Mouse (Mus musculus) kidney, embryonic 16.5 days (tissue): ENCODE results near the gene Dqx1. TPM values are rescaled to one million over a fixed set of nuclear protein-coding genes. Genes with fewer than 3 reads are reported as not detected.

Experiments
- ATAC-seq: fragments of 200-750 bp; cut with Nextera tagmentation; 2 replicates; pipeline ENCODE4 v1.8.0; 2017; ENCODE audit warnings: moderate TSS enrichment; ENCODE audit not compliant: low FRiP score, low TSS enrichment
- H3K27ac ChIP-seq: fragments of 300-500 bp; sonication (generic); 2 replicates; pipeline ENCODE4 v1.5.1; 2014; ENCODE audit warnings: low read length
- H3K27me3 ChIP-seq: fragments of 300-500 bp; sonication (generic); 2 replicates; pipeline ENCODE4 v1.6.1; 2014; ENCODE audit warnings: low read length, control low read depth, mixed read lengths; ENCODE audit not compliant: insufficient read depth
- H3K36me3 ChIP-seq: fragments of 300-500 bp; sonication (generic); 2 replicates; pipeline ENCODE4 v1.6.1; 2014; ENCODE audit warnings: low read length, control low read depth, mixed read lengths; ENCODE audit not compliant: insufficient read depth
- H3K4me1 ChIP-seq: fragments of 300-500 bp; sonication (generic); 2 replicates; pipeline ENCODE4 v1.6.1; 2014; ENCODE audit warnings: low read length, control low read depth, mixed read lengths; ENCODE audit not compliant: insufficient read depth
- H3K4me2 ChIP-seq: fragments of 300-500 bp; sonication (generic); replicated peaks from 2 replicates; pipeline ENCODE4 v1.6.1; 2014; ENCODE audit warnings: low read depth, low read length
- H3K4me3 ChIP-seq: fragments of 300-500 bp; sonication (generic); 2 replicates; pipeline ENCODE4 v1.5.1; 2014; ENCODE audit warnings: mild to moderate bottlenecking, low read length
- H3K9ac ChIP-seq: fragments of 300-500 bp; sonication (generic); replicated peaks from 2 replicates; pipeline ENCODE4 v1.6.1; 2014; ENCODE audit warnings: low read length
- H3K9me3 ChIP-seq: fragments of 300-500 bp; sonication (generic); 2 replicates; pipeline ENCODE4 v1.6.1; 2016; ENCODE audit warnings: low read length, control low read depth
- WGBS: fragments of 180-500 bp; shearing (Covaris S2); extraction: QIAGEN DNeasy Blood & Tissue Kit; methylation state at CpG from one replicate; pipeline ENCODE4 v1.1.7; 2014; 5-methylcytosine and 5-hydroxymethylcytosine counted together
- polyA plus RNA-seq: library from polyadenylated mRNA; unstranded; fragments of >200 nt; fragmentation: Nextera tagmentation; extraction: Ambion mirVana; gene quantifications from 2 replicates; pipeline ENCODE4 v1.2.1, GENCODE M21; 2015

Gene Dqx1
- polyA plus RNA-seq, 1 experiment from 2014 or later = 5.2 TPM

DNA sequence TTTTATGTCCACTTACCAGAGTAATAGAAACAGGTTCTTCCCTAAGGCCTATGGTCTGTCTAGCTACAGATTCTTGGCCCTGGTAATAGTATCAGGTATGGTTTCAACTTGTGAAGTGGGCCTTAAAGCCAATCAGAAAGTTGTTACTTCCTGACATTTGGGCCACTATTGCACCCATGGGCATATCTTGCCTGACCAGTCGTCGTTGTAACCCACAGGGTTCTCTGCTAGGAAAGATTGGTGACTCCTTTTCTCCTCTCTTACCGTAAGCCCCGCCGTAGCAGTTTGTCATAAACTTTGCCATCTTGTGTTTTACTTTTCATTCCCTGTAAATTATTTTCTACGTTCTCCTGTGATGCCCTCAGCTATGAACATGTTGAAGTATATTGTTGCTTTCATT lies 37.5 kb upstream of the Dqx1 start:
- H3K36me3 ChIP-seq = no peaks in the 10 kb centered on the region
- no peak for ATAC-seq
- 86% methylated on average over 6 of the region's 6 CpGs for WGBS
- no peak overlapping the region for H3K4me2 ChIP-seq
- H3K4me1 ChIP-seq = 0 out of 2 replicates have a peak, but pooled peaks cover 2% of the 10 kb centered on the region
- H3K9me3 ChIP-seq = no peaks in the 10 kb centered on the region
- H3K4me3 ChIP-seq = no peak overlapping the region
- H3K9ac ChIP-seq = no peak overlapping the region
- H3K27me3 ChIP-seq = no peaks in the 10 kb centered on the region
- H3K27ac ChIP-seq = no peak overlapping the region

DNA sequence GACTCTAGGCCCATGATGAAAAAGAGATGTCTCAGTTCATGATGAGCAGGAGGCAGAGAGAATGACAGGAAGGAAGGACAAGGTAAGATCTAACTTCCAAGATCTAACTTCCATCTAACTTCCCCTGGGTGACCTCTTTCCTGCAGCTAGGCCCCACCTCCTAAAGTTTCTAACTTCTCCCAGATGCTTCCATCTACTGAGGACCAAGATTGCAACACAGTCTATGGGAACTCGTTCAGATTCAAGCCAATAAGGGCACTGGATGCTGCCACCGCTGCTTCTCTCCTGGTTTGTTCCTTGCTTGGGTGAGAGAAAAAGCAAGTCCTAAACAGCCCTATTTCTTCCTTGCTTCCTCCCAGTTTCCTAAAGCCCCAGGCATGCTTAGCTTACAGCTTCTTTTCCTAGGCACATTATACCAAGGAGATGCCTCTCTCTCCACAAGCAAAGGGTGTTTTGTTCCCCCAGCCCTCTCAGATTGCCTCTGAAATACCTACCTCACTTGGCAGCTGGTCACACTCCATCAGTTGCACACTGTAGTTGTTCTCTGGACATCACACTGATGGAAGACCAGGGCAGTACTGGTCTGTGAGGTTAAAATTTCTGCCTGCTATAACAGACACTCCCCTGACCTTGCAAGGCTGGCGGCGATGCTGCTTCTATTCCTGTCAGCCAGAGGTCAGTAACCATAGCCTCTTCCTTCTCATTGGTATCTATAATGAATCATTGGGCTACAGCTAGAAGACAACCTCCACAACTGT lies 36.6 kb upstream of the Dqx1 start:
- ATAC-seq = peak; percentile 75; the same call in 1 of the 2 replicates
- Histone ChIP-seq H3K36me3 (no peaks in the 10 kb centered on the region), H3K27ac (no peak overlapping the region), H3K4me2 (no peak overlapping the region), H3K9me3 (no peaks in the 10 kb centered on the region), H3K9ac (no peak overlapping the region), H3K4me1 (0 out of 2 replicates have a peak, but pooled peaks cover 2% of the 10 kb centered on the region), H3K4me3 (no peak overlapping the region), H3K27me3 (no peaks in the 10 kb centered on the region)
- 49% methylated on average over 4 of the region's 4 CpGs for WGBS

DNA sequence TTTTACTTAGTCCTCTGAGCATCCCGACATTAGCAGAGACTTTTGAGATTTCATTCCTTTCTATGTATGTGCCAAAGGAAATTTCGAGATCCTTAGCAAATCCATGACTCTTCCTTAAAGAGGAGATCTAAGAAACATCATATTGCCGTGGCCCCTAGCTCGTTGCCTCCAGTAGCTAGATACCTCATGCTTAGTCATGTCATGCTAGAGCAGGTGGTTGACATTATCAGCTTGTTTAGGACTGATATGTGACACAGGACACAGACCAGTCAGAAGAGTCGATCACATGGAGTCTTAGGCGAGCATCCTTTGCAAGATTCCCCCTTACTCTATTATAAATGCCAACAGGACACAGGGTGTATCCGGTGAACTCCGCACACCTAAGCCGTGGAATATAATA lies 34.6 kb upstream of the Dqx1 start:
- no peaks in the 10 kb centered on the region for H3K27me3 ChIP-seq
- H3K36me3 ChIP-seq = no peaks in the 10 kb centered on the region
- H3K4me3 ChIP-seq = no peak overlapping the region
- H3K9ac ChIP-seq = no peak overlapping the region
- no peaks in the 10 kb centered on the region for H3K9me3 ChIP-seq
- 86% methylated on average over 9 of the region's 9 CpGs for WGBS
- no peak overlapping the region for H3K4me2 ChIP-seq
- ATAC-seq = no peak
- no peaks in the 10 kb centered on the region; the same call in 1 of the 2 replicates for H3K4me1 ChIP-seq
- no peak overlapping the region for H3K27ac ChIP-seq

DNA sequence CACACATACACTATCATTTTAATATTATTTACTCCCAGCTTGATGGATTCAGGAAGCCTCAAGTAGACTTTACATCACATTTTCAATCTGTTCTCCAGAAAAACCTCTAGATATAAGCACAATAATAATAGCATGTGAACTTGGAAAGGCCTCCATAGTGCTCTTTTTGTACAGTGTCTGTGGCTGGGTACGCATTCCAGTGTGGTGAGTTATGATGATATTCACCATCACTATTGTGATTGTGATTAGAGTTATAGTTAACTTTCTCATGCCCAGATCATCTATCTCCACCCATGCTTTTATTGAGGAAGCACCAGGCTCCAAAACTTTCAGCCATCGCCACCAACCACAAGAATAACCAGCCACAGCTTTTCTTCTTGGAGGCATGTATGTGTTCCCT lies 33.9 kb upstream of the Dqx1 start:
- H3K27ac ChIP-seq = no peak overlapping the region
- 95% methylated on average over 2 of the region's 2 CpGs for WGBS
- no peak overlapping the region for H3K4me3 ChIP-seq
- no peaks in the 10 kb centered on the region for H3K36me3 ChIP-seq
- ATAC-seq = no peak
- H3K9me3 ChIP-seq = no peaks in the 10 kb centered on the region
- H3K27me3 ChIP-seq = no peaks in the 10 kb centered on the region
- no peak overlapping the region for H3K9ac ChIP-seq
- no peaks in the 10 kb centered on the region; the same call in 1 of the 2 replicates for H3K4me1 ChIP-seq
- H3K4me2 ChIP-seq = no peak overlapping the region

DNA sequence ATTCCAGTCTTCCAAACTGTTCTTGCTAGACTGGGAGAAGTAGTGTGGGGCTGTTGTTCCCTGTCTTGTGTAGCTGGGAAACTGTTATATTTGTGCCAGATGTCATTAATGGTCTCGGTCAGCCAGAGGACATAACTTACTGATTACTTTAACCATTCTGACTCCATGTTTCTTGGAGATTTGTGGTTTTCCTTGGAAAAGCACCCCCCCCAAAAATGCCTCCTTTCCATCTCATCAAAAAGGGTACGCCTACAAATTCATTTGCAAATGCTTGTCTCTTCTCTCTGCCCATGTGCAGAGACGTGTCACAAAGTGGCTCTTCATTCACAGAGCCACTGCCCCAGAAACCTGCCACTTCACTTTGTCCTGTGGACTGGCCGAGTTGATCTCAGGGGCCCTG lies 33.2 kb upstream of the Dqx1 start:
- Histone ChIP-seq H3K27me3 (no peaks in the 10 kb centered on the region), H3K4me3 (no peak overlapping the region), H3K9ac (no peak overlapping the region), H3K4me2 (no peak overlapping the region), H3K36me3 (no peaks in the 10 kb centered on the region), H3K27ac (0 out of 2 replicates have a peak overlapping the region, but pooled peaks have one; percentile 6), H3K9me3 (no peaks in the 10 kb centered on the region), H3K4me1 (no peaks in the 10 kb centered on the region; the same call in 1 of the 2 replicates)
- 71% methylated on average over 4 of the region's 4 CpGs for WGBS
- no peak for ATAC-seq

DNA sequence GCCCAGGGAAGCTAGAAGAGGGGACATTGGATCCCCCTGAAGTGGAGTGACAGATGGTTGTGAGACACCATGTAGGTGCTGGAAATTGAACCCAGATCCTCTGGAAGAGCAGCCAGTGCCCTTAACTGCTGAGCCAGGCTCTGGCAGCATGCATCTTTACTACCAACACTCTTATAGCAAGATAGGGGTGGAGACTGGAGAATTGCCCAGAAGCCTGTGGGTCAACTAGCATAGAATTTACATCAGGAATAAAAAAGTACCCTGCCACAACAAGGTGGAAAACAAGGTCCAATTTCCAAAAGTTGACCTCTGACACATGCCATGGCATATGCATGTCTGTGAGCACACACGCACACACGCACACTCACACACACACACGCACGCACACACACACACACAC lies 32.4 kb upstream of the Dqx1 start:
- Histone ChIP-seq H3K4me3 (no peak overlapping the region), H3K9ac (no peak overlapping the region), H3K27me3 (no peaks in the 10 kb centered on the region), H3K9me3 (no peaks in the 10 kb centered on the region), H3K4me1 (peaks cover 4% of the 10 kb centered on the region; the same call in 1 of the 2 replicates), H3K36me3 (no peaks in the 10 kb centered on the region), H3K27ac (no peak overlapping the region), H3K4me2 (no peak overlapping the region)
- no peak for ATAC-seq
- WGBS = 92% methylated on average over 4 of the region's 4 CpGs

DNA sequence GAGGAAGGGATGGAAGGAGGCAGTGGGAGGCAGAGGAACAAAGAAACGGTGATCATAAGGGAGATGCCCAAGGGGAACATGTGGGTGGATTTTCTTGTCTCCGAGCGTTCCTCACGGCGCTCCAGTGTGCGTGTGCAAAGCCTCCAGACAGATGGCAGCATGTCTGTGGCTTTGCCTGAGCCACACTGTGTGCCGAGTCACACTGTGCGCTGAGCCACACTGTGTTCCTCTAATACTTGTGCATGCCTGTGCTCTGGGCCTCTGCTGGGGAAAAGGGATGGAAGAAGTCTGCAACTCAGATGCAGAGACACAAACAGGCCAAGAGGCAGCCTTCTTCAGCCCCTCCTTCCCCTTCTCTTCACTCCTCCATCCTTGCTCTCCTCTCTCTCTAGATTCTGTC lies 30.4 kb upstream of the Dqx1 start:
- Histone ChIP-seq H3K4me2 (no peak overlapping the region), H3K9ac (no peak overlapping the region), H3K9me3 (no peaks in the 10 kb centered on the region), H3K27me3 (peaks cover 8% of the 10 kb centered on the region; the same call in 1 of the 2 replicates), H3K4me1 (peaks cover 9% of the 10 kb centered on the region), H3K27ac (no peak overlapping the region), H3K36me3 (no peaks in the 10 kb centered on the region), H3K4me3 (no peak overlapping the region)
- 73% methylated on average over 8 of the region's 8 CpGs for WGBS
- no peak for ATAC-seq

DNA sequence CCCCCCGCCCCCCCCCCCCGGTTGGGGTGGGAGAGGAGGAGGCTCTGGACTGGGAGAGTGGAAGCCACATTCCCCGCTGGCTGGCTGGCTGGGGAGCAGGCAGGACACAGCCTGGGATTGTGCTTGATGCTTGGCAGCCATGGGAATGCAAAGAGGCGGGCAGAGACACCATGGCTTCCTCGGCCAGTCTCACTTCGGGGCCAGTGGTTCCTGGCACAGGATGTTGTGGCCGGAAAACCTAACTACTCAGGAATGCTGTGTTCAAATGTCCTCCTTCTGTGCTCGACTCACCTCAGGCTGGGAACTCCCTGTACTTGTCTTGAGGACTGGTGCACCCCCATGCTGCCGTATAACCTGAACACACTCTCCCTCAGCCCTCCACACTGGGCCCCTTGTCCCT lies 29.9 kb upstream of the Dqx1 start:
- H3K36me3 ChIP-seq = no peaks in the 10 kb centered on the region
- H3K27me3 ChIP-seq = peaks cover 8% of the 10 kb centered on the region; the same call in 1 of the 2 replicates
- H3K4me1 ChIP-seq = peaks cover 13% of the 10 kb centered on the region
- no peak for ATAC-seq
- H3K9me3 ChIP-seq = no peaks in the 10 kb centered on the region
- 49% methylated on average over 7 of the region's 9 CpGs for WGBS
- no peak overlapping the region for H3K4me3 ChIP-seq
- H3K4me2 ChIP-seq = no peak overlapping the region
- no peak overlapping the region for H3K27ac ChIP-seq
- H3K9ac ChIP-seq = no peak overlapping the region

DNA sequence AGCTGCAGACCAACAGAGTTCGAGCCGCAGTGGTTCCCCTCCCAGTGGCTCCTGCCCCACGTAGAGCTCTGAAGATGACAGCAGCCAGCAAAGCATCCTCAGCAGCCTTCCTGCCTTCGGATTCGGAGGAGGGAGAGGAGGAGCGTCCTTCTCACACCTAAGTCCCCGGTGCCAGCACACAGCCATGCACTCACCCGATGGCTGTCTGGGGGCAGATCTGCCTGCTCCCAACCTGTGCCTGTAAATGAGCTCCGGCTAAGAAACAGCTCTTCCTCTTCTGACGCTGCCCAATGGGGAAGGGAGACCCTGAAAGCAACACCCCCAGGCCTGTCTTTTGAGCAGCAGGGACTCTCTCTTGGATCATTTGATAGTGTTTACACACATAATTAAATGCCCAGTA lies 27.9 kb upstream of the Dqx1 start:
- no peaks in the 10 kb centered on the region for H3K36me3 ChIP-seq
- no peak overlapping the region for H3K9ac ChIP-seq
- WGBS = 36% methylated on average over 10 of the region's 10 CpGs
- no peak overlapping the region for H3K4me2 ChIP-seq
- H3K27ac ChIP-seq = no peak overlapping the region
- H3K9me3 ChIP-seq = no peaks in the 10 kb centered on the region
- no peak overlapping the region for H3K4me3 ChIP-seq
- H3K4me1 ChIP-seq = peaks cover 15% of the 10 kb centered on the region
- no peak for ATAC-seq
- peaks cover 8% of the 10 kb centered on the region; the same call in 1 of the 2 replicates for H3K27me3 ChIP-seq

DNA sequence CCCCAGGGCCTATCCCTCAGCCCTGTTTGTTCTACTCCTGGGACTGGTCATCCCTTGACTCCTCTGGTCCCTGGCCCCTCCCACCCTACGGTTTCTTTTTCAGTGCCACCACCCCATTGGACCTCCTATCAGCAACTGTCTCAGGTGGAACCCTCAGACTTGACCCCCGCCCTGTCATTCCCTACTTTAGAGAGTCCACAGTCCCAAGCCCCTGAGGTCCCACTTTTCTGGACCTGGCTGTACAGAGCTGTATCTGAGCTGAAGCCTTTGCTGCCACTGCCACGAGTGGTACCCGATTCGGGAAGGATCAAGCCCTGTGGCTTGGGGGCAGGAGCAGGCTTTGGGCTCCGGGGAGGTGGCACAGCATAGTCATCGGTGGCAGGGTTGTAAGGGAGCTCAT lies 26.5 kb upstream of the Dqx1 start:
- Histone ChIP-seq H3K4me1 (peaks cover 25% of the 10 kb centered on the region), H3K9ac (no peak overlapping the region), H3K4me2 (no peak overlapping the region)

More for the DNA sequence above, 26.5 kb upstream of the Dqx1 start:
- 76% methylated on average over 7 of the region's 7 CpGs for WGBS
- Histone ChIP-seq H3K27me3 (peaks cover 8% of the 10 kb centered on the region; the same call in 1 of the 2 replicates), H3K4me3 (no peak overlapping the region), H3K36me3 (no peaks in the 10 kb centered on the region), H3K9me3 (no peaks in the 10 kb centered on the region), H3K27ac (no peak overlapping the region)
- ATAC-seq = no peak
